Comparison of ENCODE assay signal across 8 mouse cellular contexts in the genomic region with DNA sequence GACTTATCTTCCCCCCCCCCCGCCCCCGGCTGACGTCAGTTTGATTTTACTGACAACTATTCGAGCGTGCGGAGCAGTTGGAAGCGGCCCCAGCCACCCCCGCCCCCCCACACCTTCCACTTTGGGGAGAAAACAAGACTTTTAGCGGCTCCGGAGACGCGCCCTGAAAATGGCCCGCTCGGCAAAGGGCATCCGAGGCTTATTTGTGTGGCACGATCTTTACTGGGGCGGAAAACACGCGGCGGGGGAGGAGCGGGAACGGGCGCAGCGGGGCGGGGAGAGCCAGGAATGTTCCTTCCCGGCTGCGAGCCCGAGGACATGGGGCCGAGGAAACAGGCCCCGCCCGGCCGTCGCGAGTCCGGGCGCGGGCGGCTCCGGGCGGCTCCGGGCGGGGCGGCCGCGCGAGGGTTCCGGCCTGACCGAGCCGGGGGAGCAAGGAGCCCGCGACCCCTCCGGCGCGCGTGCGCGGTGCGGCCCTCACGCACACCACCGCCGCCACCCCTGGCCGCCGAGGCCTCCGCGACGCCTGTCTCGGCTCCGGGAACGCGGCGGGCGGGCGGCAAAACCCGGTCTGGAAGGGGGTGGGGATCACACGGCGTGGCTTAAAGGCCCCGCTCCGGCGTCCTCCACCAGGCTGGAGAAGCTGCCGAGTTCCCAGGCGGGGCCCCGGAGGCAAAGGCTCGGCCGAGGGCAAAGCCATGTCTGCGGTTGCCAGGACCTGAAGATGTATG.
DNase-seq lines count a peak whose midpoint lies in the region; TF ChIP-seq lines count a peak whose summit lies in the region.

No protein-coding gene starts in this region.

- no peak for TF ChIP-seq CTCF in gastrocnemius, adult 2 months (IDR thresholded peaks at IDR 0.05)

- H3K9me3 ChIP-seq in megakaryocyte, embryonic 14.5 days: no peaks in the 10 kb centered on the region

- H3K4me3 ChIP-seq in gastrocnemius, adult 2 months: peak overlapping the region; percentile 85
- H3K4me3 ChIP-seq in megakaryocyte, embryonic 14.5 days (replicated peaks): peak overlapping the region; percentile 93

- H3K27ac ChIP-seq in gastrocnemius, adult 2 months: peak overlapping the region; percentile 97

- no peaks in the 10 kb centered on the region for H3K36me3 ChIP-seq in megakaryocyte, embryonic 14.5 days (replicated peaks; ENCODE audit: low read length)

- H3K27me3 ChIP-seq in megakaryocyte, embryonic 14.5 days (replicated peaks): peaks cover 5% of the 10 kb centered on the region

- H3K4me1 ChIP-seq in megakaryocyte, embryonic 14.5 days: peaks cover 18% of the 10 kb centered on the region

- intact Hi-C loops in gastrocnemius, adult 2 months (cut with DNase I): loop anchor here (1.0 to 5.0 kb wide), 3 partner anchors 69 to 131 kb away; partner anchors contain the start of gene Arid1b

- peak; percentile 66 for DNase-seq in WW6 (ENCODE audit: low read depth, low spot score)
- DNase-seq in cerebellum, postnatal 4 days (ENCODE audit: low spot score in 2 of 2): peak; percentile 94 to 95
- peak; percentile 98 for DNase-seq in gastrocnemius, adult 2 months
- DNase-seq in hindlimb bud, embryonic 11.5 days (ENCODE audit: extremely low spot score, low read depth, low spot score): peak; percentile 24
- DNase-seq in left cerebral cortex, adult 8-10 months (ENCODE audit: low spot score in 2 of 2): peak; percentile 83 to 92
- peak; percentile 94 for DNase-seq in right cerebral cortex, postnatal 10 days (ENCODE audit: low spot score in 2 of 2)
- peak; percentile 90 for DNase-seq in urinary bladder, postnatal 25 days (ENCODE audit: low spot score)

Comparison
In these comparisons a context has a peak if more than half of its experiments do, and no peak if none do; other contexts are left out.
1. Peak in every context shown above with its lines: DNase-seq, H3K4me3 ChIP-seq and H3K27ac ChIP-seq.
2. DNase-seq: peak in every context shown above with its lines; median percentile 98 in gastrocnemius, adult 2 months; 94 in cerebellum, postnatal 4 days; 94 in right cerebral cortex, postnatal 10 days; 90 in urinary bladder, postnatal 25 days; 88 in left cerebral cortex, adult 8-10 months; 66 in WW6; 24 in hindlimb bud, embryonic 11.5 days.